Mouse (Mus musculus) right cerebral cortex, postnatal 36 days (tissue): ENCODE measurements around the gene Phlda1.

Experiments used
- DNase-seq, 2 experiments: peaks; one replicate each; pipeline ENCODE4 v3.0.0; 2022; ENCODE audit warnings: low spot score in 2 of 2, mixed read lengths in 1 of 2

Phlda1 gene

DNA sequence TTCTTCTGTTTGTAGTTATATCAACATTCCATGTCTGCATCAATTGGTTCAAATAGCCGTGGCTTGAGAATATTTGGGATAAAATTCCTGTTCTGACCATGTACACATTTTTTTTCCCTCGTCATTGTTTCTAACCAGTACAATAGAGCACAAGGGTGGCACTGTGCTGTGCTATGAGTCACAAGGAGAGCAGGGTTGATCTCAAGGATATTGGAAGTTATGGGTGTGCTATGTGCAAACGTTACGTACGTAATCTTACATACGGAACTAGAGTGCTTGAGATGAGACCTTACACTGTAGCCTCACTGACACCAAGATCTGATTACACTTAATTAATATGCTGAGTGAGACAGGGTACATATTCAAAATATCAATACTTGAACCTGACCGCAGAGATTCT lies 21.5 kb downstream of the Phlda1 start:
- no peak for DNase-seq

DNA sequence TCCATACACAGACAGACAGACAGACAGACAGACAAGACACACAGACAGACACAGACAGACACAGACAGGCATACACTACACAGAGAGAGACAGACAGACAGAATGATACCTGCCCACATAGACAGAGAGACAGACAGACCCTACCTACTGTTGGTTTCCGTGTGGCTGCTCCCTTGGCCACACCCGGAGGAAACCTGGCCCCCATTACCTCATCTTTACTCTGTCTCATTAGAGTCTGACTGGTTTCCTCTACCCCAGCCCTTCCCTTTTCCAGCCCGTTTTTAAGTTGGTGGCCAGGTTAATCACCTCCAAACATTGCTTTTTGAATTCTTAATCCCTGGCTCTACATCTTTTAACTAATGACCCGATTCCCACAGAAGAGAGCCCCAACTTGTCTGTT lies 22.2 kb downstream of the Phlda1 start:
- no peak for DNase-seq

DNA sequence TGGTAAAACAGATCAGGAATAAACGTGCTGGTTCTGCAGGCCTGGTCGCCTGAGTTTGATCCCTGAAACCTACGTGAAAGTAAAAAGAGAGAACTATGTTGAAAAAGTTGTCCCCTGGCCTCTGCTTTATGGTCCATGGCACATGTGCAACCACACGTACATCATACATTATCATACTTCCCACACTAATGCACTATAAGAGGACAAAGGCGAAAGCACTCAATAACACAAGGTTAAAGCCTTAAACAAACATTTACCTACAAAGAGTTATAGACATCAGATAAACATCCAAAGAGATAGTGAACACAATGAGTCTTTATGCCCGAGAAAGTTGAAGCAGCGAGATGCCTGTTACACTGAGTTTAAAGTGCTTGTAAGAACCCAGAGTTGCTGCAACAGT lies 24.3 kb downstream of the Phlda1 start:
- DNase-seq: no peak

DNA sequence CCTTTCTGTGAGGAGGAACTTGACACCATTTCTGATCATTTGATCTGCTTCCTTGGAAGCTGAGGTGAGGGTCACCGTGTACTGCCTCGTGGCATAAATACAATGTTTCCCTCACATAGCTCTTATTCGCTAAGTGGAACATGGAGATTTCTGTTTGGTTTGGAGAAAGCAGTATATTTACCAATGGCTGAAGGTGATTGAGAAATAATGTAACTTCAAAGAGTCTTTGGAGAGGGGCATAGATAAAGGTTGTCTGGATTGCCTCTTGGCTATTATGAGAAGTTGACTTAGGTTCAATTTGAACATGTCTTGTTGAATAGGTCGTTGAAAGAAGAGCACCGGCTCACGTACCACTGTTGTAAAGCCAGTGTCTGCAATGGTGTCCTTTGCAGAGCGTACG lies 28.6 kb downstream of the Phlda1 start:
- no peak for DNase-seq

DNA sequence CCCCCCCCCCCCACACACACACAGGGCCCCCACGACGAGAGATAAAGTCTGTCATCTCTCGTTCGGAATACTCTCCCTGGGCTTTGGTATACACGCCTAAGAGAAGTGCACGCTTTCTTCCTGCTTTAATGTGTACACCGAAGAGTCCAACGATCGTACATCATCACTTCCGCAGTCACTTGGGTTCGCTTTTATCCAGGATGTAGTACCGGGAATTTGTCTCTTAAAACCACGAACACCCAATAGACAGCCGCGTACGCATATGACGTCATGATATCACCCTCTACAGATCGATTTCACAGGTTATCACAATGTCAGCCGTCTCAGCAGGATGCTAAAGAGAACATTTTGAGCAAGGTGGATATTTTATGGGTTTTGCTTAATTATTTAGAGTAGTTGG lies 31.3 kb downstream of the Phlda1 start:
- DNase-seq: no peak

DNA sequence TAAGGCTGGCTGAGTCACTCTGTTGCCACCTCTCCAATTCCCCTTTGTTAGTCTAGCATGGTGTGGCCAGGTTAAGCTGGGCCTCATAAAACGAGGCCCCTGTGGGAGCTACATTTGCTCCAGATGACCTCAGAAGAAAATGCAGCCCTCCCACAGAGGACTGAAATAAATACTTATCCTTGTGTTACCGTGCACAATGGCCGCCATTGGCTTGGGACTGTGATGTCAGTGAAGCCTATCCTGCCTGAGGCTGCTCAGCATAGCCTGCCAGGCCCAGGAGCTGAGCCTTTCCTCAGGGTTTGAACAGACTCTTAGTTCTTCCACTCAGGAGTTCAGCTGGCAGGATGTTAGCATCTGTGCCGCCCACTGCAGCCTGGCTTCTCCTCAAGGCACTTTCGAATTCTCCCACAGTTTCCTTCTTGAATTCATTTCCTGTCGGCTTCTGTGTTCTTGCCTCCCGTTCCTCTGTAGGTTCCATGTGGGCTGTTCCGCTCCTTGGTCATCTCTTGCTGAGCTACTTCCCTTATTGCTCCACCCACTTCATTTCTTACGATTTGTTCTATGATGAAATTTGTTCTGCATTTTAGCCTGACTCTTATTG lies 33.7 kb downstream of the Phlda1 start:
- DNase-seq: peak; percentile 63 to 78

DNA sequence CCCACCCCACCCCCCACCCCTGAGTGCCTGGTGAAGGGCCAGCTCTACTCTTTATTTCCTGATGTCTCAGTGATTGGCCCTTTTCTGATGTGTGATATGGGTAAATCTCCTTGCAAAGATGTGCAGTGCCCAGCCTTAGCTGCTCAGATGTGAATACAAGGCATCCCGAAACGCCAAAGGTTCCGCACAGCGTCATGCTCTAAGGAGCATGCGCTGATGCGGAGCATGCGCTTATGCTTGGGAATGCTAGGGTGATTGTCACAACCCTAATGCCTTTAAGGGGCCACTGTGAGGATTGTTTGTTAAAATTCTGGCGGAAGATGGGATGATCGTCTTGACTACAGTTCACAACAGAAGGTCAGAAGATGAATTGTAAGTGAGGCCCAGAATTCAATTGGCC lies 34.6 kb downstream of the Phlda1 start:
- no peak for DNase-seq

DNA sequence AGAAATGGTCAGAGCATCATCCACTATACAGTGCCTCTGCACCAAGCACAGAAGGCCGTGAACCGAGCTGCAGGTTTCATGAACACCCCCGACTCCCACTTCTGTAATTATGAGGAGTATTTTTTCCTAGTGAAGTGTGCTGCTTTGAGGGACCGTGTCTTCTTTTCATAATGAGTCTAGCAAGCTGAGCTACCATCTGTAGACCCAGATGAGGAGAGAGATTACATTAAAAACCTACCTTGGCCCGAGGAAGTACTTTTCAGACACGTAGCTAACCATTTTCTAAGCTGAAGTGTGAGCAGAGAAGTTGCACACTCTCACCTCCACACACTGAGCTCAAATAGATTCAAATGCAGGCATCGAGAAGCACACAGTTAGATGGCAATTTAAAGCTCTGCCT lies 37.0 kb downstream of the Phlda1 start:
- DNase-seq: no peak

DNA sequence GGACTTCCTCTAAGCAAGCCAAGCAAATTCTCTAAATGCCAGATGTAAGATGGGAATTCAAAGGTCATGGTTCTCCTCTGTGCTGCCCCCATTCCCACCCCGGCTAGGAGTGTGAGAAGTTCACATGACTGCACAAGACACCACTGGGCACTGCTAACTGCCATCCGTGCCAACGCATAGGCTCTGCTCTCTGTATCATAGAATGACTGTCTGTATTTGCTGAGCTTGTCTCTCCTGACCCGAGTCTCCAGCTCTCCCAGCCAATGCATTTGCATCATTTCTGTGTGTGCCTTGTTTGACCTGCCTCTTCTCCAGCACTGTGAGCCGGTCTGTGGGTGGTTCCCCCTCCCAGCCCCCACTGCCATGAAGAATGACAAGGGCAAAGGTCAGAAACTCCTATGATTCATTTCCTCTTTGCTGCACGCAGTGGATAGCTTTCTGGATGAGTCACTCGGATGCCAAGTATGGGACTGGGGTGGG lies 37.7 kb downstream of the Phlda1 start:
- DNase-seq: no peak

DNA sequence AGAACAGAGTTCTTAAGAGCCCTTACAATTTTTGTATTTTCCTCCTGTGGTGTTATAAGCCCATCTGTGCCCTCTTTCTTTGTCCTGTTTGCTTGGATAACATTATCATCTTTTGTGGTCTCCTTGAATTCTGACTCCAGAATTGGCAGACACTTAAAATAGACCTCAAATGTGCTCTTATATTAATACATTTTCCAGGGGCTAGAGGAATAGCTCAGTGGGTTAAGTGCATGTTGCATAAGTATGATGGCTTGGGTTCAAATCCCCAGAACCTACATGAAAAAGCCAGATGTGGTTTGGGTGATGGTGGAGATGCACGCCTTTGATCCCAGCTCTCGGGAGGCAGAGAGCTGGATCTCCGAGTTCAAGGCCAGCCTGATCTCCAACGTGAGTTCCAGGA lies 38.2 kb downstream of the Phlda1 start:
- DNase-seq: no peak

DNA sequence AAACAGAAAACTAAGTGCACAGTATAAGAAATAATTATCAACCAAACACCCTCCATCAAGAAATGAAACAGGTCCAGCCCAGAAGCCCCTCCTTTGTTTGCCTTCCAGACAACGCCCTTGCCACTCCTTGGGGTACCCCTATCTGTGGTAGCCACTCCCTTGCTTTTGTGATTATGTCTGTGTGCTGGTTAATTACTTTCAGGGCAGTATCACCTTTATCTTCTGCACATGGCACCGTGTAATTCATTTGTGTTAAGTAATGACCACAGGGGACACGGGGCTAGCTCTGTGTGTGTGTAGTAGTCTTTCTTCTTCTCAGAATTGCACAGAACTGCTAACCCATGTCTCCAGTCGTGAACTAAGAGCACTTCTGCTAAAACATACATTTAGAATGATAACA lies 39.6 kb downstream of the Phlda1 start:
- DNase-seq: no peak

DNA sequence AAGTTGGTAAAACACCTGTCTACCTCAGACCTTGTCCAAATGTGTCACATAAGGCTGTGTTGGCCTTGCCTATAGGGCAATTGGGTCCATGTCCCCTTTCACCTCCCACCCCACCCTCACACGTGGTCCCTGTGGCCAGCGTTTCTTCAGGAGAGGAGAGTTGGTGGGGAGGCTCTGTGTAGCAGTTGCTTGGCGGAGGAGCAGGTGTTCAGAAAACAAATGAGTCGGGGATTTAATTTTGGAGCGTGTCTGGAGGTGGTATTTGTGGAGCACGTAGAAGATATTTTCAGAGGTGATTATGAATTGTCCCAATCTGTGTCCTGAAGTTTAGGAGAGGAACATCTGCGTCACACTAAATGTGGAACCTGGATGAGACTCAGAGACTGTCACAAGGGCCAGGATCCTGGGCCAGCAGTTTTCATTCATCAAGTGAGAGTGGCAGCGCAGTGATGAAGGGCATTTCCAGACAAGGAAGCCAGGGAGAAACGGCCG lies 41.8 kb downstream of the Phlda1 start:
- DNase-seq: peak; percentile 43 to 51

DNA sequence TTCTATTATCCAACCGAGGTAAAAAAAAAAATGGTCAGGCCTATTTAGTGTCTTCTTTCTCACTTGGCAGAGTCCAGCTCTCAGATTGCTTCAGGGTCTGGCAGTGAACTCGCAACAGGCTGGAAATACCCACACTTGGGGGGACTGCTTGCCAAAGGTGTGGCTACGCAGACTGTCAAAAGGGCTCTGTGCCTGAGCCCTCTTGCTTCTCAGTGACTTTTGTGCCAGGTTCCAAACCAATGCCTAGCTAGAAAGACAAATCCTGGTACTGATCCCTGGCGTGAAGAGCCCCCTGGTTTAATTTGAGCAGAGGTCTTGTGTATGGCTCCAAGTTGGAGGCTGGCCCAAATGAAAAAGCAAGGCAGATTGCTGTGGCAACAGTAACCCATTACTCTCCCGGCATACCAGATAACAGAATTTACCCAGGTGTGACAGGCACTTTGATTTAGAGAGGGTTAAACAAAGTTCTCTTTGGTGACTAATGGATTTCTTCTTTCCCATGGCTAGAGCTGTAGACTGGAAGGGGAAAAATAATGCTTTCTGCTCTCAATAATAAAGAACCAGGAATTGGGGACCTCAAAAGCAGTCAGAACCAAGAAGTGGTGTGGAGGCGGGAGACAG lies 44.1 kb downstream of the Phlda1 start:
- no peak for DNase-seq

DNA sequence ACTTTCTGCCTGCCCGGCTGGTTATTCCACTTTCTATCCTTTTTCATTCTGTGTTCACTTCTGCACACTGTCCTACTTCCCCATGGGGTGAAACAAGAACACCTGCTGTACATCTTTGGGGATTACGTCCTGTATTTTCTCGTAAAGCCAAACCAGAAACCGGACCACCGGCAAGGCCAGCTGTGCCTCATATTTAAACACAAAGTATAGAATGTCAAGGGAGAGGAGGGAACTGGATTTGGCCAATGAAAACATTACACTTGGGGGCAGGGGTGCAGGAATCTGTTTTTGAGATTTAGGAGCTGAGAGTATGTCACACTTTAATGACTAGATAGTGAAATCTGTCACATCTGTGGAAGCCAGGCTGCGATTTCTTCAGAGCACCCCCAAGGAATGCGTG lies 47.6 kb downstream of the Phlda1 start:
- DNase-seq: no peak

DNA sequence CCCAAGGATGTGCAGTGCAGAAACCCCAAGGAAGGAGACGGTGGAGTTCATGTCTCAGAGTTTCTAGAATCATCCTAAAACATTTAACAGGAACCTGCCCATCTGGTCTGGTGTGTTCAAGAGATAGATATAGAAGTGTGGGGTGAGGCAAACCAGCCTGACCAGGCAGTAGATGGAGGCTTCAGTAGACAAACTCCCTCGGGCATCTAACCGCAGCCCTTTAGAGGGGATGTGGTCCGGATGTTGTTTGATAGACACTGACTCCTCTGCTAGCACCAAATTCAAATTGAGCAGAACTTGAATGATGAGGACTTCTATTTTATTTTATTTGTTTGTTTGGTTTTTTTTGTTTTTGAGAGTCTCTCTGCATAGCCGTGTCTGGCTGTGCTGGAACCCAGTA lies 48.6 kb downstream of the Phlda1 start:
- DNase-seq: no peak

DNA sequence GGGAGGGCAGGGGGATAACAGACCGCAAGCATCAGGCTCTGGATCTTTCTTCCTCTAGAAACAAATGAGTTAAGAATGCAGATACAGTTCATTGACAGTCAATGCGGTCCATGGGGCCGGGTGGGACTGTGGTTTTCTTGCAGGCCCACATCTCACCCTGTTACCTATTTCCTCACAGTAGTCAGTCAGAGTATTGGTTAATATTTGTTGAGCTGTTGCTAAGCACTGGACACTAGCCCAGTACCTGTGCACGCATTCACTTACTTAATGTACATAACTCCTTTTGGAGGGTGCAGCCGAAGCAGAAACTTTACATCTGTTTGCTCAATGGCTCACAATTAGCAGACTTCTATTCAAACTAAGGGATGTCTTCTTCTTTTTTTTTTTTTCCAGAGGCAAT lies 52.1 kb downstream of the Phlda1 start:
- DNase-seq: no peak
